Mouse (Mus musculus) CH12.LX (cell line): ENCODE data around the gene Plekhh3. TPM values are rescaled to one million over a fixed set of nuclear protein-coding genes. Genes with fewer than 3 reads are reported as not detected.
A peak's percentile ranks its signal among the peaks of the same experiment; 100 is the strongest.

Experiments
- DNase-seq: peaks from one replicate; pipeline ENCODE4 v3.0.0-alpha.2; 2013; ENCODE audit errors: extremely low read depth
- H3K27ac ChIP-seq: 2 replicates; pipeline ENCODE4 v1.5.1; 2012; ENCODE audit warnings: low read depth, mild to moderate bottlenecking, control low read depth, moderate library complexity; ENCODE audit not compliant: insufficient read depth
- H3K27me3 ChIP-seq: replicated peaks from 2 replicates; pipeline ENCODE3; 2012; ENCODE audit warnings: inconsistent platforms
- H3K36me3 ChIP-seq, 2 experiments: replicated peaks in 1 of 2; 2 replicates each; pipeline versions ENCODE3 to v1.6.1; 2012; ENCODE audit warnings: inconsistent platforms in 1 of 2, low read length in 1 of 2, mild to moderate bottlenecking in 1 of 2, mixed read lengths in 1 of 2, moderate library complexity in 1 of 2; ENCODE audit not compliant: control insufficient read depth in 1 of 2, insufficient read depth in 1 of 2
- H3K4me1 ChIP-seq, 2 experiments: 2 replicates each; pipeline ENCODE4 v1.6.1; 2012; ENCODE audit warnings: inconsistent platforms in 1 of 2, moderate library complexity in 1 of 2; ENCODE audit not compliant: insufficient read depth in 2 of 2, control insufficient read depth in 1 of 2
- H3K4me2 ChIP-seq: 2 replicates; pipeline ENCODE4 v1.6.1; 2012; ENCODE audit warnings: low read depth, mild to moderate bottlenecking, control low read depth; ENCODE audit not compliant: poor library complexity, insufficient read depth, severe bottlenecking
- H3K4me3 ChIP-seq, 3 experiments: fragments of 150-350 bp in 1 of 3; sonication (generic) in 1 of 3; replicated peaks in 1 of 3; 2 replicates each; pipeline versions ENCODE3 to v1.5.1; 2011 to 2012; ENCODE audit warnings: low read depth in 2 of 3, low read length in 2 of 3, mild to moderate bottlenecking in 2 of 3, moderate library complexity in 2 of 3, control low read depth in 1 of 3, improper control_type of control experiment in 1 of 3, inconsistent platforms in 1 of 3, mixed read lengths in 1 of 3; ENCODE audit not compliant: poor library complexity in 1 of 3
- H3K79me2 ChIP-seq: replicated peaks from 2 replicates; pipeline ENCODE4 v1.6.1; 2012; ENCODE audit warnings: mild to moderate bottlenecking, moderate library complexity; ENCODE audit not compliant: control insufficient read depth, poor library complexity, insufficient read depth, severe bottlenecking; ENCODE audit errors: extremely low read depth
- H3K9ac ChIP-seq: 2 replicates; pipeline ENCODE4 v1.6.1; 2012; ENCODE audit warnings: low read depth, mild to moderate bottlenecking, control low read depth, moderate library complexity; ENCODE audit not compliant: insufficient read depth
- H3K9me3 ChIP-seq: replicated peaks from 2 replicates; pipeline ENCODE3; 2012; ENCODE audit warnings: low read length, inconsistent platforms, mixed read lengths
- BHLHE40 ChIP-seq: IDR thresholded peaks from 2 replicates; pipeline ENCODE4 v1.6.1; 2011; ENCODE audit warnings: mild to moderate bottlenecking, low read depth, low read length, improper control_type of control experiment
- CHD1 ChIP-seq: IDR thresholded peaks from 2 replicates; pipeline ENCODE4 v1.6.1; 2012; ENCODE audit warnings: low read depth, low read length, improper control_type of control experiment, inconsistent platforms
- CHD2 ChIP-seq: IDR thresholded peaks from 2 replicates; pipeline ENCODE4 v1.6.1; 2011; ENCODE audit warnings: low read length, improper control_type of control experiment
- CTCF ChIP-seq, 2 experiments: IDR thresholded peaks in 1 of 2; conservative IDR thresholded peaks in 1 of 2; 2 replicates each; pipeline ENCODE4 v1.5.1; 2011 to 2012; ENCODE audit warnings: low read depth in 2 of 2, low read length in 2 of 2, improper control_type of control experiment in 1 of 2, inconsistent platforms in 1 of 2, mild to moderate bottlenecking in 1 of 2, moderate library complexity in 1 of 2
- E2F4 ChIP-seq: IDR thresholded peaks from 2 replicates; pipeline ENCODE4 v1.6.1; 2011; ENCODE audit warnings: low read depth, low read length, improper control_type of control experiment; ENCODE audit not compliant: insufficient replicate concordance
- ELF1 ChIP-seq: IDR thresholded peaks from 2 replicates; pipeline ENCODE4 v1.6.1; 2014; ENCODE audit warnings: low read depth, mild to moderate bottlenecking, inconsistent platforms, low read length, improper control_type of control experiment
- EP300 ChIP-seq: IDR thresholded peaks from 2 replicates; pipeline ENCODE4 v1.6.1; 2011; ENCODE audit warnings: low read length, improper control_type of control experiment
- ETS1 ChIP-seq: conservative IDR thresholded peaks from 2 replicates; pipeline ENCODE4 v1.6.1; 2012; ENCODE audit warnings: low read depth, mild to moderate bottlenecking, inconsistent platforms, low read length, improper control_type of control experiment, moderate library complexity
- GABPA ChIP-seq: IDR thresholded peaks from 2 replicates; pipeline ENCODE4 v1.6.1; 2012; ENCODE audit warnings: low read depth, low read length, improper control_type of control experiment, inconsistent platforms; ENCODE audit not compliant: insufficient replicate concordance
- HCFC1 ChIP-seq: IDR thresholded peaks from 2 replicates; pipeline ENCODE4 v1.6.1; 2012; ENCODE audit warnings: low read depth, mild to moderate bottlenecking, inconsistent platforms, low read length, improper control_type of control experiment
- JUN ChIP-seq: IDR thresholded peaks from 2 replicates; pipeline ENCODE4 v1.6.1; 2011; ENCODE audit warnings: low read depth, mild to moderate bottlenecking, low read length, improper control_type of control experiment, moderate library complexity; ENCODE audit not compliant: insufficient read depth
- JUND ChIP-seq: conservative IDR thresholded peaks from 2 replicates; pipeline ENCODE4 v1.6.1; 2011; ENCODE audit warnings: low read depth, low read length, improper control_type of control experiment
- KAT2A ChIP-seq: IDR thresholded peaks from 2 replicates; pipeline ENCODE4 v1.6.1; 2012; ENCODE audit warnings: low read length, improper control_type of control experiment, inconsistent platforms; ENCODE audit not compliant: insufficient replicate concordance
- MAFK ChIP-seq: IDR thresholded peaks from 2 replicates; pipeline ENCODE4 v1.6.1; 2011; ENCODE audit warnings: low read length, improper control_type of control experiment; ENCODE audit not compliant: insufficient replicate concordance
- MAZ ChIP-seq: IDR thresholded peaks from 2 replicates; pipeline ENCODE4 v1.6.1; 2012; ENCODE audit warnings: low read depth, mild to moderate bottlenecking, inconsistent platforms, low read length, improper control_type of control experiment, moderate library complexity
- MEF2A ChIP-seq: IDR thresholded peaks from 2 replicates; pipeline ENCODE4 v1.6.1; 2014; ENCODE audit warnings: low read depth, mild to moderate bottlenecking, inconsistent platforms, low read length, improper control_type of control experiment, borderline replicate concordance
- MXI1 ChIP-seq: IDR thresholded peaks from 2 replicates; pipeline ENCODE4 v1.6.1; 2011; ENCODE audit warnings: mild to moderate bottlenecking, low read depth, low read length, improper control_type of control experiment
- MYC ChIP-seq: IDR thresholded peaks from 2 replicates; pipeline ENCODE4 v1.6.1; 2011; ENCODE audit warnings: low read depth, mild to moderate bottlenecking, improper control_type of control experiment, low read length
- NELFE ChIP-seq: IDR thresholded peaks from 2 replicates; pipeline ENCODE4 v1.6.1; 2011; ENCODE audit warnings: low read depth, low read length, improper control_type of control experiment
- NRF1 ChIP-seq: IDR thresholded peaks from 2 replicates; pipeline ENCODE4 v1.6.1; 2014; ENCODE audit warnings: low read depth, mild to moderate bottlenecking, inconsistent platforms, low read length, improper control_type of control experiment, moderate library complexity
- PAX5 ChIP-seq: IDR thresholded peaks from 2 replicates; pipeline ENCODE4 v1.6.1; 2012; ENCODE audit warnings: low read length, inconsistent platforms, mixed read lengths
- POLR2A ChIP-seq: IDR thresholded peaks from 2 replicates; pipeline ENCODE4 v1.6.1; 2011; ENCODE audit warnings: low read depth, mild to moderate bottlenecking, improper control_type of control experiment, low read length
- POLR2AphosphoS2 ChIP-seq: IDR thresholded peaks from 2 replicates; pipeline ENCODE4 v1.6.1; 2011; ENCODE audit warnings: low read depth, low read length, improper control_type of control experiment
- RAD21 ChIP-seq: IDR thresholded peaks from 2 replicates; pipeline ENCODE4 v1.6.1; 2011; ENCODE audit warnings: low read depth, mild to moderate bottlenecking, low read length, improper control_type of control experiment, moderate library complexity
- RCOR1 ChIP-seq: conservative IDR thresholded peaks from 2 replicates; pipeline ENCODE4 v1.6.1; 2012; ENCODE audit warnings: low read depth, mild to moderate bottlenecking, inconsistent platforms, low read length, improper control_type of control experiment
- SIN3A ChIP-seq: IDR thresholded peaks from 2 replicates; pipeline ENCODE4 v1.6.1; 2012; ENCODE audit warnings: low read length, improper control_type of control experiment, inconsistent platforms
- SMC3 ChIP-seq: IDR thresholded peaks from 2 replicates; pipeline ENCODE4 v1.6.1; 2011; ENCODE audit warnings: low read depth, low read length, improper control_type of control experiment
- TBP ChIP-seq: conservative IDR thresholded peaks from 2 replicates; pipeline ENCODE4 v1.6.1; 2011; ENCODE audit warnings: low read depth, low read length, improper control_type of control experiment
- TCF12 ChIP-seq: IDR thresholded peaks from 2 replicates; pipeline ENCODE4 v1.6.1; 2014; ENCODE audit warnings: low read depth, mild to moderate bottlenecking, inconsistent platforms, low read length, improper control_type of control experiment
- UBTF ChIP-seq: IDR thresholded peaks from 2 replicates; pipeline ENCODE4 v1.6.1; 2012; ENCODE audit warnings: low read depth, mild to moderate bottlenecking, inconsistent platforms, low read length, improper control_type of control experiment, moderate library complexity
- USF1 ChIP-seq: IDR thresholded peaks from 2 replicates; pipeline ENCODE4 v1.6.1; 2014; ENCODE audit warnings: low read depth, mild to moderate bottlenecking, inconsistent platforms, low read length, improper control_type of control experiment
- USF2 ChIP-seq: conservative IDR thresholded peaks from 2 replicates; pipeline ENCODE4 v1.6.1; 2011; ENCODE audit warnings: low read depth, low read length, improper control_type of control experiment
- ZC3H11A ChIP-seq: IDR thresholded peaks from 2 replicates; pipeline ENCODE4 v1.6.1; 2012; ENCODE audit warnings: low read depth, mild to moderate bottlenecking, inconsistent platforms, low read length, improper control_type of control experiment
- ZKSCAN1 ChIP-seq: IDR thresholded peaks from 2 replicates; pipeline ENCODE4 v1.6.1; 2012; ENCODE audit warnings: low read depth, inconsistent platforms, low read length, improper control_type of control experiment, borderline replicate concordance
- ZMIZ1 ChIP-seq: IDR thresholded peaks from 2 replicates; pipeline ENCODE4 v1.6.1; 2012; ENCODE audit warnings: low read depth, mild to moderate bottlenecking, inconsistent platforms, low read length, improper control_type of control experiment
- ZNF384 ChIP-seq: IDR thresholded peaks from 2 replicates; pipeline ENCODE4 v1.6.1; 2012; ENCODE audit warnings: low read depth, low read length, improper control_type of control experiment, inconsistent platforms
- dilution Hi-C: fragments of 300-500 bp; cut with MboI; formaldehyde crosslinking; loops from 2 replicates; pipeline ENCODE4 v1.14.3; 2020; ENCODE audit warnings: low sequenced_read_pairs; ENCODE audit not compliant: extremely low pct_unique_long_range_greater_than_20kb, extremely low pct_ligation_motif_present
- in situ Hi-C: fragments of 300-500 bp; cut with MboI; formaldehyde crosslinking; loops from 3 replicates; pipeline ENCODE4 v1.14.3; 2019; ENCODE audit warnings: low sequenced_read_pairs, low pct_ligation_motif_present, low pct_unique_long_range_greater_than_20kb, mixed read lengths
- polyA plus RNA-seq: library from polyadenylated mRNA; unstranded; fragments of >175 nt; gene quantifications from 2 replicates; pipeline ENCODE4 v1.2.1, GENCODE M21; 2012; ENCODE audit warnings: low read depth; ENCODE audit not compliant: insufficient read length
- total RNA-seq, 2 experiments: library from RNA; depleted of rRNA; stranded (reverse); fragments of 300-350 nt in 1 of 2; fragments of >200 nt in 1 of 2; gene quantifications; 2 replicates each; pipeline ENCODE4 v1.2.3; 2012 to 2014

Plekhh3 gene
- total and polyA plus RNA-seq, 3 experiments: 2.9 to 20.3 (median 5.0) TPM

GRCm38 (mm10) chr11:101178061-101179058, 7.2 kb upstream of the Plekhh3 start:
- Histone ChIP-seq H3K36me3 (peaks cover 29 to 56% of the 10 kb centered on the region in 2 experiments), H3K9me3 (no peaks in the 10 kb centered on the region), H3K4me3 (peak overlapping the region; percentile 61 to 79 (median 68)), H3K4me1 (peaks cover 7 to 55% of the 10 kb centered on the region in 2 experiments), H3K9ac (peak overlapping the region; percentile 53), H3K27me3 (no peaks in the 10 kb centered on the region), H3K4me2 (peak overlapping the region; percentile 91), H3K27ac (peak overlapping the region; percentile 85), H3K79me2 (peaks cover 12% of the 10 kb centered on the region)
- in situ Hi-C loops (no loop called here), dilution Hi-C loops (no loop called here)
- DNase-seq: peak; percentile 74
- TF ChIP-seq ELF1 (no peak), MXI1 (peak; percentile 93), SIN3A (peak; percentile 88), SMC3 (peak; percentile 26; the same call in 1 of the 2 replicates), ZNF384 (peak; percentile 25; the same call in 1 of the 2 replicates), NRF1 (no peak; the same call in 1 of the 2 replicates), E2F4 (no peak), KAT2A (0 out of 2 replicates have a peak, but pooled peaks have one; percentile 41), NELFE (0 out of 2 replicates have a peak, but pooled peaks have one; percentile 9), CHD1 (peak; percentile 91; the same call in 1 of the 2 replicates), CTCF (conservative IDR thresholded peaks at IDR 0.05 in 1 of 2, IDR thresholded peaks at IDR 0.05 in 1 of 2; ENCODE audit: low read depth in 2 of 2, low read length in 2 of 2) (no peak), ZMIZ1 (peak; percentile 74; the same call in 1 of the 2 replicates), MAZ (no peak; the same call in 1 of the 2 replicates), BHLHE40 (peak; percentile 95), MAFK (no peak), RAD21 (no peak; the same call in 1 of the 2 replicates), HCFC1 (no peak; the same call in 1 of the 2 replicates), ZKSCAN1 (no peak), CHD2 (no peak), PAX5 (no peak), MEF2A (peak; percentile 43; the same call in 1 of the 2 replicates), EP300 (peak; percentile 48), USF2 (no peak), UBTF (no peak), ETS1 (peak; percentile 82), POLR2AphosphoS2 (no peak; the same call in none of the 2 replicates), JUND (0 out of 2 replicates have a peak, but pooled peaks have one; percentile 24), TCF12 (peak; percentile 59; the same call in 1 of the 2 replicates), ZC3H11A (no peak), MYC (peak; percentile 89), POLR2A (peak; percentile 43; the same call in 1 of the 2 replicates), USF1 (no peak), JUN (no peak), TBP (0 out of 2 replicates have a peak, but pooled peaks have one; percentile 34), GABPA (no peak), RCOR1 (peak; percentile 68; the same call in 1 of the 2 replicates)
